Mouse (Mus musculus): ENCODE measurements around the gene Fosl1.
"Not testable (repeated sequence)": the region's sequence is repeated elsewhere in the genome, so short reads cannot be mapped to it uniquely, and the experiment has no call there.

The Fosl1 gene

GRCm38 (mm10) chr19:5447515-5448353 is at the start of gene Fosl1:
TSS of gene Fosl1 (plus strand) at chr19:5447547.
- DNase-seq (ENCODE audit: low spot score) = peak; percentile 68

- not testable (repeated sequence) for DNase-seq (ENCODE audit: low spot score)
These were observed 46.3 kb upstream of the Fosl1 start for GRCm38 (mm10) chr19:5401073-5401472.

- DNase-seq (ENCODE audit: low spot score) = no peak
These were observed 45.1 kb upstream of the Fosl1 start, which contains the start of gene Tsga10ip for GRCm38 (mm10) chr19:5402293-5402692. TSS of gene Tsga10ip (minus strand) at chr19:5402526.

GRCm38 (mm10) chr19:5405924-5406323 is 41.4 kb upstream of the Fosl1 start:
- peak; percentile 20 for DNase-seq (ENCODE audit: low spot score)

GRCm38 (mm10) chr19:5406531-5407126 is 40.7 kb upstream of the Fosl1 start:
- DNase-seq (ENCODE audit: low spot score) = peak; percentile 72

- peak; percentile 85 for DNase-seq (ENCODE audit: low spot score)
These were observed 40.2 kb upstream of the Fosl1 start for GRCm38 (mm10) chr19:5407133-5407532.

- DNase-seq (ENCODE audit: low spot score) = no peak
These were observed 39.0 kb upstream of the Fosl1 start for GRCm38 (mm10) chr19:5408057-5409001.

GRCm38 (mm10) chr19:5409068-5409467 is 38.3 kb upstream of the Fosl1 start:
- no peak for DNase-seq (ENCODE audit: low spot score)

GRCm38 (mm10) chr19:5410641-5411040 is 36.7 kb upstream of the Fosl1 start:
- DNase-seq (ENCODE audit: low spot score) = no peak

GRCm38 (mm10) chr19:5411961-5412360 is 35.4 kb upstream of the Fosl1 start:
- DNase-seq (ENCODE audit: low spot score) = no peak

- DNase-seq (ENCODE audit: low spot score) = no peak
These were observed 33.5 kb upstream of the Fosl1 start for GRCm38 (mm10) chr19:5413840-5414239.

- DNase-seq (ENCODE audit: low spot score) = no peak
These were observed 32.8 kb upstream of the Fosl1 start for GRCm38 (mm10) chr19:5414534-5414957.

- DNase-seq (ENCODE audit: low spot score) = no peak
These were observed 28.4 kb upstream of the Fosl1 start for GRCm38 (mm10) chr19:5418750-5419466.

- DNase-seq (ENCODE audit: low spot score) = no peak
These were observed 27.7 kb upstream of the Fosl1 start for GRCm38 (mm10) chr19:5419630-5420029.

- no peak for DNase-seq (ENCODE audit: low spot score)
These were observed 26.8 kb upstream of the Fosl1 start for GRCm38 (mm10) chr19:5420579-5420978.

GRCm38 (mm10) chr19:5421784-5422183 is 25.6 kb upstream of the Fosl1 start:
- no peak for DNase-seq (ENCODE audit: low spot score)

- DNase-seq (ENCODE audit: low spot score) = no peak
These were observed 25.1 kb upstream of the Fosl1 start for GRCm38 (mm10) chr19:5422267-5422666.

- no peak for DNase-seq (ENCODE audit: low spot score)
These were observed 24.4 kb upstream of the Fosl1 start for GRCm38 (mm10) chr19:5422895-5423443.

GRCm38 (mm10) chr19:5423561-5423960 is 23.8 kb upstream of the Fosl1 start:
- no peak for DNase-seq (ENCODE audit: low spot score)

- peak; percentile 81 for DNase-seq (ENCODE audit: low spot score)
These were observed 23.1 kb upstream of the Fosl1 start for GRCm38 (mm10) chr19:5424092-5424781.
